Mouse (Mus musculus): Measurements from ENCODE around the gene Prkce. TPM values are rescaled to one million over a fixed set of nuclear protein-coding genes. Genes with fewer than 3 reads are reported as not detected.

Gene Prkce
- polyA plus RNA-seq, 1 experiment from 2014 or later = 0.77 TPM

DNA sequence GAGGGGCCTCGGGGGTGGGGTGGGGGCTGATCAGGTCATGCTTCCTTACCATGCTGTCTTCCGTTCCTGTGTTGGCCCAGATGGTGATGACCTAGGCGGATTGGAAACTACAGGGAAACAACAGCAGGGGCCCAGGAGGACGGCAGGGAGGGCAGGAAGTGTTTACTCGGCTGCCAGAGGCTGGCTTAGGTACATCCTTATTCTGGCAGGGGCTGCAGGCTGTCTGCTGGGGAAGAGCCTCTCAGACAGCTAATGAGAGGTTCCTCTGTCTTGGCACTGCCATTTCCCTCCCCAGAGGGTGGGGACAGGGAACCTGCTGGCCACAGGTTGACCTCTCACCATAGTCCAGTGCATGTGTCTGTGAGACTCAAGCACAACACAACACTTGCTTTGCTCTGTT lies 116.2 kb downstream of the Prkce start:
- Histone ChIP-seq H3K9me3 (replicated peaks; ENCODE audit: control insufficient read depth, low read length) (no peaks in the 10 kb centered on the region), H3K4me3 (ENCODE audit: low read depth, low read length) (no peak overlapping the region), H3K4me1 (ENCODE audit: control insufficient read depth, low read depth, low read length) (no peaks in the 10 kb centered on the region; the same call in 1 of the 2 replicates), H3K27ac (ENCODE audit: low read length) (no peak overlapping the region), H3K4me2 (ENCODE audit: low read depth, low read length) (no peak overlapping the region), H3K36me3 (ENCODE audit: control insufficient read depth, insufficient read depth) (no peaks in the 10 kb centered on the region), H3K9ac (ENCODE audit: low read depth, low read length) (no peak overlapping the region), H3K27me3 (ENCODE audit: control insufficient read depth, insufficient read depth, low read depth, low read length) (no peaks in the 10 kb centered on the region)
- WGBS (ENCODE audit: insufficient replicate concordance) = 9% methylated on average over 5 of the region's 5 CpGs
- peak; percentile 33; the same call in 1 of the 2 replicates for ATAC-seq (ENCODE audit: low read depth)

DNA sequence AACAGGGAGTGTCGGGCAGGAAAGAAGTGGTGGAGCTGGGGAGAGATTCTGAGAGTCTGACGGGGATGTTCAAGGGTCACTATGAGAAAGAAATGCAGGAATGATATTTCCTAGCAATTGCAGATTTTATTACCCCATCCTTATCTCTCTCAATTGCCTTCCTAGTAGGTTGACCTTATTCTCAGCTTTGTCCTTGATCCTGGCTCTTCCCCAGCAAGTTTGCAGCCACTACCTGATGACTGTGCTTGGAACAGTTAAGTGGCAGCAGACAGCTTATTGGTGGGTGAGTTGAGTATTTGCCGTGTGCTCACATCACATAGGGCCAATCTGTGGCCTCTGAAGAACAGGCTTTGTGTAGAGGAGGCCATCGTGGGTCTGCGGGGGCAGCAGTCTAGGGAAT lies 117.5 kb downstream of the Prkce start:
- ATAC-seq (ENCODE audit: low read depth) = no peak
- Histone ChIP-seq H3K4me1 (ENCODE audit: control insufficient read depth, low read depth, low read length) (no peaks in the 10 kb centered on the region; the same call in 1 of the 2 replicates), H3K4me2 (ENCODE audit: low read depth, low read length) (no peak overlapping the region), H3K27ac (ENCODE audit: low read length) (no peak overlapping the region), H3K9me3 (replicated peaks; ENCODE audit: control insufficient read depth, low read length) (no peaks in the 10 kb centered on the region), H3K27me3 (ENCODE audit: control insufficient read depth, insufficient read depth, low read depth, low read length) (no peaks in the 10 kb centered on the region), H3K4me3 (ENCODE audit: low read depth, low read length) (no peak overlapping the region), H3K9ac (ENCODE audit: low read depth, low read length) (no peak overlapping the region), H3K36me3 (ENCODE audit: control insufficient read depth, insufficient read depth) (no peaks in the 10 kb centered on the region)
- 65% methylated on average over 5 of the region's 5 CpGs for WGBS (ENCODE audit: insufficient replicate concordance)

DNA sequence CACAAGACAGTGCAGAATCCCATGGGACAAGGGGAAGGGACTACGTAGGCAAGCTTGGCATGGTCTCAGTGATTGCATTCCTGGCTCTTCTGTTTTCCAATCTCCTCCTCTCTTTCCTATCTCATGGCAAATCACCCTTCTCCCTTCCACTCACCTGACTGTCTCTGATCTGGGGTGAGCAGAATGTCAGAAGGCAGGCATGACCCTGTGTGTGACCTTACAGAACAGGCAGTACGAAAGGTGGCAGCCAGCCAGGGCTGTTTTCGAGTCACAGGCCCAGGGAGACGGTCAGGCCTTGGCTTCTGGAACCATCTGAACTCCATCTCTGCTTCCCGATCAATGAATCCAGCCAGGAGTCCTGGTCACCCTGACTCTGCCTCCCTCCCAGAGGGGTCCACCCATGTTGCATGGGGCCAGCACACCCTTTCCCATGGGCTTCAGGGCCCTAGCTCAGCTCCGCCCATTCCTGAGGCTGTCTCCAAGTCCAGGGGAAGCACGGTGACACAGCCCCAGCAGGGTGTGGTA lies 119.2 kb downstream of the Prkce start:
- WGBS (ENCODE audit: insufficient replicate concordance) = 56% methylated on average over 7 of the region's 7 CpGs
- Histone ChIP-seq H3K9me3 (replicated peaks; ENCODE audit: control insufficient read depth, low read length) (no peaks in the 10 kb centered on the region), H3K9ac (ENCODE audit: low read depth, low read length) (no peak overlapping the region), H3K27me3 (ENCODE audit: control insufficient read depth, insufficient read depth, low read depth, low read length) (no peaks in the 10 kb centered on the region), H3K36me3 (ENCODE audit: control insufficient read depth, insufficient read depth) (no peaks in the 10 kb centered on the region), H3K4me3 (ENCODE audit: low read depth, low read length) (no peak overlapping the region), H3K4me1 (ENCODE audit: control insufficient read depth, low read depth, low read length) (no peaks in the 10 kb centered on the region; the same call in 1 of the 2 replicates), H3K4me2 (ENCODE audit: low read depth, low read length) (no peak overlapping the region), H3K27ac (ENCODE audit: low read length) (no peak overlapping the region)
- peak; percentile 74 for ATAC-seq (ENCODE audit: low read depth)

DNA sequence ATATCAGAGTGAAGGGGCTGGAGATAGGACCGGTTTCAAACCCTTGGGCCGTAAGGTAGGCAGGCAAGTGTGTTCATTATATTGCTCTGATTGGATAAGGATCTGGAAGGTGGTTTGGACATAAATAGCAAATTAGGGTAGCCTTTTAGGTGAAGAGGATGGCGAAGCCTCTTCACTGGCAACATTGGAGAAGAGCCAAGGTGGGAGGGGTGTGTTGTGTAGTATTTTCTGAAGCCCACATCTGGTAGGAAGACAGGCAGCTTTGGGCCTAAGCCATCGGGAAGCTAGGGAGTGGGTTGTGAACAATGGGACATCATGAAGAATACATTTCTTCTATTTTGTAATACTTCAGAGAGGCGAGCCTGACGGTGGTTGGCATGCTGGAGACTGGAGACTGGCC lies 125.1 kb downstream of the Prkce start:
- 71% methylated on average over 6 of the region's 6 CpGs for WGBS (ENCODE audit: insufficient replicate concordance)
- no peak overlapping the region for H3K4me3 ChIP-seq (ENCODE audit: low read depth, low read length)
- no peaks in the 10 kb centered on the region for H3K36me3 ChIP-seq (ENCODE audit: control insufficient read depth, insufficient read depth)

DNA sequence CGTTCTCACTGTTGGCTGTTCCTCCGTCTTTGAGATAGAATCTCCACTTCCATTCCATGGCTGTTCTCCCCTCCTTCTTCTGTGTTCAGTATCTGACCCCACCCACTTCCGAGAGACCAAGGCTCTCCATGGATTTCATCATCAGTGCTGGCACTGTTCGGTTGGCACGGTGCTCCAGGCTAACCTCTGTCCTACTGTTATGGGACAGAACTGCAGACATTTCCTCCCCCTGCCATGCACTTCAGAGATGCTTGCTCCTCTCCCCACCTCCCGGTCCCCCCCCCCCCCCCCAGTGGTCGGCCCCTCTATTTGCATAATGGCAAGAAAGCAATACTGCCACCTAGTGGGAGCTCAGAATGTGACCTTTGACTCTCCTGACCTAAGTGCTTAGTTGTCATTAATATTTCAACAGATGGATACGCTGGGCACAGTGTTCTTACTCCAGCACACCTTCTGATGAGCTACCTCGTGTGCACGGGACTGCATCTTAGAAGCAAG lies 125.7 kb downstream of the Prkce start:
- Histone ChIP-seq H3K4me3 (ENCODE audit: low read depth, low read length) (peak overlapping the region; percentile 16; the same call in 1 of the 2 replicates), H3K27ac (ENCODE audit: low read length) (no peak overlapping the region), H3K4me1 (ENCODE audit: control insufficient read depth, low read depth, low read length) (peaks cover 2% of the 10 kb centered on the region; the same call in 1 of the 2 replicates), H3K27me3 (ENCODE audit: control insufficient read depth, insufficient read depth, low read depth, low read length) (no peaks in the 10 kb centered on the region), H3K36me3 (ENCODE audit: control insufficient read depth, insufficient read depth) (no peaks in the 10 kb centered on the region), H3K9ac (ENCODE audit: low read depth, low read length) (no peak overlapping the region), H3K9me3 (replicated peaks; ENCODE audit: control insufficient read depth, low read length) (no peaks in the 10 kb centered on the region), H3K4me2 (ENCODE audit: low read depth, low read length) (peak overlapping the region; percentile 31; the same call in 1 of the 2 replicates)
- ATAC-seq (ENCODE audit: low read depth) = peak; percentile 50
- 12% methylated on average over 9 of the region's 10 CpGs for WGBS (ENCODE audit: insufficient replicate concordance)

More for the DNA sequence above, 125.1 kb downstream of the Prkce start:
- no peaks in the 10 kb centered on the region for H3K27me3 ChIP-seq (ENCODE audit: control insufficient read depth, insufficient read depth, low read depth, low read length)
- ATAC-seq (ENCODE audit: low read depth) = no peak
- H3K4me1 ChIP-seq (ENCODE audit: control insufficient read depth, low read depth, low read length) = peaks cover 2% of the 10 kb centered on the region; the same call in 1 of the 2 replicates
- H3K4me2 ChIP-seq (ENCODE audit: low read depth, low read length) = no peak overlapping the region
- no peak overlapping the region for H3K27ac ChIP-seq (ENCODE audit: low read length)
- H3K9ac ChIP-seq (ENCODE audit: low read depth, low read length) = no peak overlapping the region
- no peaks in the 10 kb centered on the region for H3K9me3 ChIP-seq (replicated peaks; ENCODE audit: control insufficient read depth, low read length)

DNA sequence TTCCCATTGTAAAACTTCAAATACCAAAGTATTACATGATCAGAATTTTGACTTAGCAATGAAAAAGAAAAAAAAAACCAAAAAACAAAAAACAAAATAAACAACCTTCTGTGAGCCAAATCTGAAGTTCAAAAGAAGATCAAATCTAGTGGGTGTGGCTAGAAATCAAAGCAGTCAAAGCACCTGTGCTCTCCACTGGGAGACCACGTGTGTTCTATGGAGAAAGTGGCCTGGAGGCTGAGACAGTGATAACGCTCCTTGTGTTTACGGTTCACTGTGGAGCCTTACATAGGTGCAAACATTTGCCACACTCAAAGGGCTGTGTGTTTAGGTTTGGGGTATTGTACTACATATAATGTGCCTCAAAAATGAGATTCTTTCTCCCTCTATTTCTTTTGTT lies 132.0 kb downstream of the Prkce start:
- no peak for ATAC-seq (ENCODE audit: low read depth)
- no peak overlapping the region for H3K4me3 ChIP-seq (ENCODE audit: low read depth, low read length)
- no peak overlapping the region for H3K4me2 ChIP-seq (ENCODE audit: low read depth, low read length)
- 61% methylated on average over 3 of the region's 3 CpGs for WGBS (ENCODE audit: insufficient replicate concordance)
- no peak overlapping the region for H3K27ac ChIP-seq (ENCODE audit: low read length)
- no peaks in the 10 kb centered on the region for H3K9me3 ChIP-seq (replicated peaks; ENCODE audit: control insufficient read depth, low read length)
- no peaks in the 10 kb centered on the region for H3K27me3 ChIP-seq (ENCODE audit: control insufficient read depth, insufficient read depth, low read depth, low read length)
- no peak overlapping the region for H3K9ac ChIP-seq (ENCODE audit: low read depth, low read length)
- no peaks in the 10 kb centered on the region for H3K36me3 ChIP-seq (ENCODE audit: control insufficient read depth, insufficient read depth)
- peaks cover 42% of the 10 kb centered on the region for H3K4me1 ChIP-seq (ENCODE audit: control insufficient read depth, low read depth, low read length)

DNA sequence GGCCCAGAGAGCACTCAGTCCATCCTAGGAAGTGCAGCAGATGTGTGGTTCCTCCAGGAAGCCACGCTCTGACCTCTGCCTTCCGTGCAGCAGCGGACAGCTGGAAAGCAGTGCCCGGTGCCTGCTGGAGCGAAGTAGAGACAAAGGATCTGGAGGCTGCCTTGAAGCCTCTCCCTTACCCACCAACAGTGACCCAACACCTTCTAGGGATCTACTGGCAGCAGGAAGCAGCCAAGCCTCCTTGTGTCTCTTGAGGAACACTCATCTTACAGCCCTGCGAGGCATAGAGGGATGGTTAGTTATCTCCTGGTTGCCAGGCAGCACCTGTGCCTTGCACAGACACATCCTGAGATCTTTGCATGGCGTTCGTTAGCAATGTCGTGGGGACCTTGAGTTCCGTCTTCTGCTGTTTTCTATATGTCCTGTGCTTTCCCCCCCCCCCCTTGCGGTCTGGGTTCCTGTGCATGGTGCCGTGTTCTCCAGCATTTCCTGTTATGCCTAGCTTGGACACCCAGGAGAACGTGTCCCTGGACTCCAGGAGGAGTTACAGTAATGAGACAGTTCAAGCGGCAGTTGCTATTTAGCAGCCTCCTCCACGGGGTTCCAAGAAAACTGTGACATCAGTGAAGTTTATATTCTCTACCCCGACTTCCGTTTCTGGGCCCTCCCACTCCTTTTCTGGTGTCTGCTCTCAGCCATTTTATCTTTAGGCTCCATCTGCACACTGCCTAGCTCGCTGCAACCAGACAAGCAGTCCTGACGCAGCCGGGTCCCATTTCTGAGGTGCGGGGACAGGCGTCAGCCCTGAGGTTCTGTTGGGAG lies 133.4 kb downstream of the Prkce start:
- H3K9ac ChIP-seq (ENCODE audit: low read depth, low read length) = peak overlapping the region; percentile 61
- WGBS (ENCODE audit: insufficient replicate concordance) = 12% methylated on average over 22 of the region's 22 CpGs

DNA sequence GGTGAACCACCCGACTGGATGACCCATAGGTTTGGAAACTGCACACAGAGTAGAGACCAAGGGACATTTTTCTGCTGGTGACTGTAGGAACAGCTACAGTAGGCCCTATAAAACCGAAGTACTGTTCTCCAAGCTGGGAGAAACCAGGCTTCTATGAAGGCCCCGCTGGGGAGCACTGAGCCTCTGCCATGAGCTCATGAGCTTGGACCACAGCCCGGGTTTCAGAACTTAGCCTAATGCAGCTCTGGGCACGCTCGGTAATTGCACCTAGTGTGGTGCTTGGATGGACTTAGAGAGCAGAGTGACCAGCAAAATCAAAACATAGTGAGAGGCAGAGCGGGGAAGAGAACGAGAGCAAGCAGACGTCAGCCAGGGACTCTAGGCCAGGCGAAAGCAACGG lies 134.7 kb downstream of the Prkce start:
- H3K4me1 ChIP-seq (ENCODE audit: control insufficient read depth, low read depth, low read length) = peaks cover 43% of the 10 kb centered on the region
- ATAC-seq (ENCODE audit: low read depth) = no peak
- 80% methylated on average over 11 of the region's 11 CpGs for WGBS (ENCODE audit: insufficient replicate concordance)

More for the DNA sequence above, 133.4 kb downstream of the Prkce start:
- ATAC-seq (ENCODE audit: low read depth) = peak; percentile 84
- Histone ChIP-seq H3K4me1 (ENCODE audit: control insufficient read depth, low read depth, low read length) (peaks cover 43% of the 10 kb centered on the region), H3K4me3 (ENCODE audit: low read depth, low read length) (peak overlapping the region; percentile 57), H3K9me3 (replicated peaks; ENCODE audit: control insufficient read depth, low read length) (no peaks in the 10 kb centered on the region), H3K4me2 (ENCODE audit: low read depth, low read length) (peak overlapping the region; percentile 84), H3K27ac (ENCODE audit: low read length) (peak overlapping the region; percentile 89), H3K36me3 (ENCODE audit: control insufficient read depth, insufficient read depth) (no peaks in the 10 kb centered on the region), H3K27me3 (ENCODE audit: control insufficient read depth, insufficient read depth, low read depth, low read length) (no peaks in the 10 kb centered on the region)

DNA sequence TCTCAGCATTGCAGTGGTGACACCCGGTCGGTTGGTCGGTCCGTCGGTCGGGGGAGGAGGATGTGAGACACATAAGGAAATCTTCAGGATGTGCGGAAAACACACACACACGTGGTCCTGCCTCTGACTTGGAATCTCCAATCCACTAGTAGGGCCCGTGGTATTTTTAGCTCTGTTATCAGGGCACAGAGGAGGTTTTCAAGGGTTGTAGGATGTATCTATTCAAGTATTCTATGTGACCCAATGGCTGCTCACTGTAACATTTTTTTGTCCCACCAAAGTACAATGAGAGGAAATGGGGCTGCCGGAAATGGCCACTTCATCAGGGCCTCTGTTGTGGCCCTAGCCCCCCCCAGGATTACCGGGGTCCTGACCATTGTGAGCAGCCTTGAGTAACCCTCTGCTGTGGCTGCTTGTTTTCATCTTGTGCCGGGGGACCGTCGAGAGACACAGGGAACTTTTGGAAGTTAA lies 135.3 kb downstream of the Prkce start:
- peaks cover 43% of the 10 kb centered on the region for H3K4me1 ChIP-seq (ENCODE audit: control insufficient read depth, low read depth, low read length)
- 0 out of 2 replicates have a peak, but pooled peaks have one; percentile 18 for ATAC-seq (ENCODE audit: low read depth)

More for the DNA sequence above, 134.7 kb downstream of the Prkce start:
- Histone ChIP-seq H3K9ac (ENCODE audit: low read depth, low read length) (no peak overlapping the region), H3K9me3 (replicated peaks; ENCODE audit: control insufficient read depth, low read length) (no peaks in the 10 kb centered on the region), H3K36me3 (ENCODE audit: control insufficient read depth, insufficient read depth) (no peaks in the 10 kb centered on the region), H3K4me2 (ENCODE audit: low read depth, low read length) (no peak overlapping the region), H3K27ac (ENCODE audit: low read length) (peak overlapping the region; percentile 89; the same call in 1 of the 2 replicates), H3K27me3 (ENCODE audit: control insufficient read depth, insufficient read depth, low read depth, low read length) (no peaks in the 10 kb centered on the region), H3K4me3 (ENCODE audit: low read depth, low read length) (no peak overlapping the region)

More for the DNA sequence above, 135.3 kb downstream of the Prkce start:
- 55% methylated on average over 14 of the region's 14 CpGs for WGBS (ENCODE audit: insufficient replicate concordance)
- H3K36me3 ChIP-seq (ENCODE audit: control insufficient read depth, insufficient read depth) = no peaks in the 10 kb centered on the region
- no peaks in the 10 kb centered on the region for H3K27me3 ChIP-seq (ENCODE audit: control insufficient read depth, insufficient read depth, low read depth, low read length)
- no peak overlapping the region for H3K9ac ChIP-seq (ENCODE audit: low read depth, low read length)
- peak overlapping the region; percentile 58; the same call in 1 of the 2 replicates for H3K27ac ChIP-seq (ENCODE audit: low read length)
- no peaks in the 10 kb centered on the region for H3K9me3 ChIP-seq (replicated peaks; ENCODE audit: control insufficient read depth, low read length)
- H3K4me3 ChIP-seq (ENCODE audit: low read depth, low read length) = no peak overlapping the region
- H3K4me2 ChIP-seq (ENCODE audit: low read depth, low read length) = no peak overlapping the region
